Mouse (Mus musculus): ENCODE measurements around the gene Mcoln2.

- peak; percentile 17; the same call in 1 of the 2 replicates for TF ChIP-seq CTCF (IDR thresholded peaks at IDR 0.05; ENCODE audit: insufficient read depth, low read length)
- TF ChIP-seq POLR2A (IDR thresholded peaks at IDR 0.05; ENCODE audit: borderline replicate concordance, extremely low read depth, low read depth, low read length) = peak; percentile 53; the same call in 1 of the 2 replicates
Measured at GRCm38 (mm10) chr3:146220776-146221486, 71.3 kb downstream of the Mcoln2 start, which contains the start of gene Lpar3.

All from lung, adult 2 months (tissue).